Mouse (Mus musculus): Measurements from ENCODE around the gene Gm4131. TPM values are rescaled to one million over a fixed set of nuclear protein-coding genes. Genes with fewer than 3 reads are reported as not detected.

Gm4131 gene
- total RNA-seq, 4 experiments from 2014 or later: not detected

GRCm38 (mm10) chr14:62546746-62547145, 20.0 kb downstream of the Gm4131 start:
- no peak for DNase-seq

- no peak for DNase-seq
Measured at GRCm38 (mm10) chr14:62546296-62546695, 20.4 kb downstream of the Gm4131 start.

DNA sequence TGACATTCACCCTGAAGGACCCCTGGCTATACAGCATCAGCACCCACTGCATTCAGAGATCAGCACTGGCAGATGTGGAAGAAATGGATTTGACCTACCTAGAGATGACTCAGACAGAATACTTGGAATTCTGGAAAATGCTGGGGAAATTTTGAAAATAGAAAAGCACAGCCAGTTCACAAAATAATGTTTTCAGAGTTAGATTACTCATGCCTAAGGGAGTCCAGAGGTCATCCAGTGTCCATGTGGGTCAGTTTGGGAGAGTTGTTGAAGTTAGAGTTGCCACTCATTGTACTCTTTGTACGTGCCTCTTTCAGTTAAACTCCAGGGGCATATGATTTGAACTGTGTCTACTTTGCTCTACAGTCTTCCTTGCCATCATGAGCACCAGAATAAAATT, 25.0 kb downstream of the Gm4131 start:
- DNase-seq: no peak

- no peak for DNase-seq
Measured at GRCm38 (mm10) chr14:62539834-62540233, 26.9 kb downstream of the Gm4131 start.

- no peak for DNase-seq
Measured at GRCm38 (mm10) chr14:62536988-62537387, 29.7 kb downstream of the Gm4131 start.

DNA sequence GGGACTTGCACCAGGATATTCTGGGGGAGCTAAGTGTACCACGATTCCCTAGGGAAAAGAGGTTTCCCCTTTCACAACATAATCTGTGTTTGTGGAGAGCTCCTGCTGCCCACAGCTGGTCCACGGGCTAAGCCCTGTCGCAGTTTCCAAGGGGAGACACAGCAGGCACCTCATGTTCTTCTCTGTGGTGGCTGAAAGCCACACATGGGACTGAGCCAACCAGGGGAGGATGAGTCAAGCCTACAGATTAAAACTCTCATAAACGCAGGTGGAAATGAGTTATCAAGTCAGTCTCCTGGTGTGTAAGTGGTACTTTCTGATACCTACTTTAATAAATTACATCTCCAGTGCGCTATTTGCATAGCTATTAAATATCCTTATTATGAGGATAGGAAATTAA, 30.6 kb downstream of the Gm4131 start:
- DNase-seq: no peak

DNA sequence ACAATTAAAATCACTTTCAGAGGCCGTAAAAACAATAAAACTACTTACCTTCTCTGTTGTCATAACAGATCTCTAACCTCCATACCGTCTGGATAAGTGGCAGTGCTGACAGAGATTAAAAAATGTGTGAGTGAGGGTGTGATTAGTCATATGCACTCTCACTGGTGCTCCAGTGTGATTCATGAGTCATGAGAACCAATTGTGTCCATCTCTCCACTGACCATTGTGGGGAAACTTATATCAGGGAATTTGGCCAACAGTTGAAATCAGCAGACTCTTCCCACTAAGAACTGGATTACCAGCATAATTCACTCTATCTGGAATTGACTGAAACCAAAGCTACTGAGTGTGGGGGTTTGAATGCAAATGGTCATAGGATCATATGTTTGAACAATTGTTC, 35.8 kb downstream of the Gm4131 start:
- DNase-seq: no peak

DNA sequence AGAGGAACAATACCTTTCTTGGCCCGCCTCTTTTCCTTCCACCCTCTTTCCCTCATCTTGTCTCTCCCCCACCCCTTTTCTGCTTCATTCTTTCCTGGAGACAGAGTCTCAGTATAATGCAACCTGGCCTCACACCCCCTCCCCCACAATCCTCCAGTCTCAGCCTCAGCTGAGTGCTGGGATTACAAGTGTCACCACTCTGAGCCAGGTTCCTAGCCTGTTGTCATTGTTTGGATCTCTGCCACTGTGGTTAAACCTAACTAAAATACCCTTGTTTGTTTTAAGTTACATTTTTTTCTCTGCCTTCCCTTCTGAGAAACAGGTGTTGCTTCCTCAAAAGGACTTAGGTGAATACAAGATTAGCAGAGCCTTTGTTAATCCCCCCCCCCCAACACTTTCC, 53.9 kb downstream of the Gm4131 start:
- DNase-seq: no peak

DNA sequence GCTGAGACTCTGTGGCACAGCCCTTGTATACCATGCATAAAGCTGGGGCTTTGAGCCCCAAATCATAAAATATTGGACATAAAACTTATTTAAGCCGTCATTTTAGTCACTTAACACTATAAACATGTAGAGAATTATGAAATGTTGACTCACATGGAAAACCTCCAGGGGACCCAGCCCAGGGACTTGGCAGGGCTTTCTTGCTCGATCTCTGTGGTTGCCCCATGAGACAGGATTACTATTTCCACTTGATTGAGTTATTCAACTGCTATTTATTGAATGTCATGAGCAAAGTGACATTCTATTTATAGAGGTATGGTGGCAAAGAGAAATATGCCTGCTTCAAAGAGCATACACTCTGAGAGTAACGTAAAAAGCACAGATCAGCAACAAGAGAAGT, 57.4 kb downstream of the Gm4131 start:
- no peak for DNase-seq

DNA sequence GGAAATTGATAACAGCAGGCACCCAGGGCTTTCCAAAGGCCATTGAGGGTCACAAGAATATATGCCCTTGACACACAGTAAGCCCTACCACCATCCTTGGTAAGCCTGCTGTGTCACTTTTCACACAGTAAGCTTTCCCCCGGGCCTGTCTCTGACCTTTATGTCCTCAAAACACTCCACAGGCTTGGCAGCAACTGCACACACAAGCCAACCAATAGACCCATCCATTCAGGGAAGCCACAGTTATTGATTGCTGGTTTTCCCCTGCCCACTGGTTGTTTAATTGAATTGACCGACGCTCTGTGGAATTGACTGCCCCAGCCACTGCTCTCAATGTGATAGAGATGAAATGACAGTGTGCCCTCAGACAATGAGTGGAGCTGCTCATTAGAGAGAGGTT, 60.5 kb downstream of the Gm4131 start:
- no peak for DNase-seq

DNA sequence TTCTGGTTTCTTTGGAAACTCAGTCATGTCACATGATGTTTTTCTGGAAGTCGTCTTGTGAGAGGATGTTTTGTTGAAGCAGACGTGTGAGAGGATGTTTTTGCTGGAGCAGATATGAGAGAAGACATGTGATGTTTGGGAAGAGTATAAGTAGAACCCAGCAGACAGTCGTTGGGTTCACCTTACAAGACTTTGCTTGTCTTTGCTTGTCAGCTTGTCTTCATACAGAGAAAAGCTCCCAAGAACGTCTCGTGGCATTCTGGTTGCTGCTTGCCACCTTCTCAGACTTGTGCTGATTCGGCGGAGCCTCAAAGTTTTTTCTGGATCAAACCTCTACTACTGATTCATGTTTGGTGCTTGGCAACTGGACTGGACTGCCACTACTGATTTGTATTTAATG, 69.3 kb downstream of the Gm4131 start:
- DNase-seq: no peak

- DNase-seq: no peak
Measured at GRCm38 (mm10) chr14:62496501-62496900, 70.2 kb downstream of the Gm4131 start.

DNA sequence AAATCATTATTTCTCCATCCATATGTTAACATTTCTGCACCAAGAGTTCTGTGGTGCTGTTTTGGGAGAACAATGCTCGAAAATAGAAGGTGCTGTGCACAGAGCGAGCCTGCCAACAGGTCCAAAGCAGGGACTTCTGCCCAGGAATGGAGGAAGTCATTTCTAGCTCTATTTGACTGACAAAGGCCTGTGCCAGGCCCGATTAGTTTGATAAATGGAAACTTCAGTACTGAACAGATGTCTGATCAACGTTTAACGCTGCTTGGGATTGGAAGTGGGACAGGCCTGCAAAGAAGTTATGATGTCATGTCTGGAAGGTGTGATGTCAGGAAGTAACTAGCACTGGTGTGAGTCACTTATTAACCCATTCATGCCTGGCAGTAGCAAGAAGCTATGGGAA, 73.3 kb downstream of the Gm4131 start:
- DNase-seq: no peak

DNA sequence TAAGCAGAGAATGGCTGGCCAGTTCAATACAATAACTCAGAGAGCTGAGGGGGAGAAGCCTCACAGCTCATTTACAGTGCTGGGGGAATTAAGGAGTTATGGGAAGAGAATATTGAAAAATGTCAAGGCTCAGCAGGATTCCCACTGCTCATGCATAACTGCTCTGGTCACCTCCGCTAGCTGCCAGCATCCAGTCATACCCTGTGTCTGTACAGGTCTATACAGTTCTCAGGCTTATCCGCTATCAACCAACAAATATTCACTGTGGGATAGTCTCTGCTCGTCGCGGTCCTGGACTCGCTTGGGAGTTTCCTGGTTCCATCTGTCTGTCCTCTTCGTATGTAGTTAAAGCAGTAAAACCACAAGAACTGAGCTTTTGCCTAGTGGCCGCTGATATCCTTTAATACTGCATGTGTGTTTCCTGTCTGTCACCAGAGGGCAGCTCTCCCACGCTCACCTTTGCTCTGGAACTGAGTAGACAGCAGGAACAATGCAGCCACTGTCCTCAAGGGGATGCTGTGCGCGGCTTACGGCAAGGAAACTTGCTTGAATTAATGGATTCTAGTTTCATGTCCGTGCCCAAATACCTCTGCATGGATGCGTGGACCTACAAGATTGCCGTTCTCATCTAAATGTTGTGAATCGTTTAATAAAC, 74.4 kb downstream of the Gm4131 start:
- DNase-seq: peak; percentile 69

DNA sequence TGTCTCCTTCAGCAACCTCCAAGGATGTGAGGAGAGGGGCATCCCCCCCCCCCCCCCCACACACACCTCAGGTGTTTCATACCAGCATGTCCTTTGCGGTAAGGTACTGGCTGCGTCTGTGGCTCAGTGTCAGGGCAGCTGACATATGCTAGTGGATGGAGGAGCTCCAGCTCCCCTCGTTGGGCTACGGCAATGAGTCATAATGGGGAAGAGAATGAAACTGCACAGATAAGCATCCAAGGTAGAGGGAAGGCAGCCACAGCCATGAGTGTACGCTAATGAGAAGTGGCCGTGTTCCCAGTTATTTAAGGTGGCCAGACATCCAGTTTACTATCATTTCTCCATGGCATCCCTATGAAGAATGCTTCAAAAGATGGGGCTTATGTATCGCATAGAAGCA, 78.5 kb downstream of the Gm4131 start:
- no peak for DNase-seq

- DNase-seq: no peak
Measured at GRCm38 (mm10) chr14:62481381-62481780, 85.3 kb downstream of the Gm4131 start.

GRCm38 (mm10) chr14:62479395-62479794, 87.3 kb downstream of the Gm4131 start:
- DNase-seq: no peak

- DNase-seq: no peak
Measured at GRCm38 (mm10) chr14:62474481-62474880, 92.2 kb downstream of the Gm4131 start.

DNA sequence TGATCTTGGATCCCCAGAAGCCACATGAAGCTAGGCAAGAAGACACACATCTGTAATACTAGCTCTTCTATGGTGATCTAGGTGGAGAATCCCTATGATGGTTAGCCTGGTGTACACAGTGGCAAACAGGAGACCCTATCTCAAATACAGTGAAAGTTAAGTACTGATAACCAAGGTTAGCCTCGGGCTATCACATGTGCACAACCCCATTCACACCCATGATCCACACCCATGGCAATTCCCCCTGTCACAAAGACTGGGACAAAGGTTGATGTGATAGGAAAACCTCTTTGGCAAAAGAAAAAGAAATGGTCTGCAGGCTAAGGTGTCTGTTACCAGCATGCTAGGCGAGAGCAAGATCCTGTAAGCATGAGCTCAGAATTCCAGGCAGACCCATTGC, 94.7 kb downstream of the Gm4131 start:
- no peak for DNase-seq

DNA sequence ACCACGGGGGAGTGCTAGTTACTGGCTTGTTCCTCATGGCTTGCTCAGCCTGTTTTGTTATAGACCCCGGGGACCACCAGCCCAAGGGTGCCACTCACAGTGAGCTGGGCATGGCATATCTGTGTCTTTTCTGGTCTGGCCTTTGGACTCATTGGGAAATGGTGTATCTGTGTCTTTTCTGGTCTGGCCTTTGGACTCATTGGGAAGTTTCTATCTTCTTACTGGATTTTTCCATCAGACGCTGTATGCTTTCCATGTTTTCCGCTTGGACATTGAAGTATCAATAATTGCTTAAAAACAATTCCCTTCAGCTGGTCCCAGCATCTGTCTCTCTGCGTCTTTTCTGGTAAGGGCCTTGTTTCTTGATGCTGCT, 98.0 kb downstream of the Gm4131 start:
- no peak for DNase-seq

GRCm38 (mm10) chr14:62468119-62468752, 98.5 kb downstream of the Gm4131 start:
- no peak for DNase-seq

DNA sequence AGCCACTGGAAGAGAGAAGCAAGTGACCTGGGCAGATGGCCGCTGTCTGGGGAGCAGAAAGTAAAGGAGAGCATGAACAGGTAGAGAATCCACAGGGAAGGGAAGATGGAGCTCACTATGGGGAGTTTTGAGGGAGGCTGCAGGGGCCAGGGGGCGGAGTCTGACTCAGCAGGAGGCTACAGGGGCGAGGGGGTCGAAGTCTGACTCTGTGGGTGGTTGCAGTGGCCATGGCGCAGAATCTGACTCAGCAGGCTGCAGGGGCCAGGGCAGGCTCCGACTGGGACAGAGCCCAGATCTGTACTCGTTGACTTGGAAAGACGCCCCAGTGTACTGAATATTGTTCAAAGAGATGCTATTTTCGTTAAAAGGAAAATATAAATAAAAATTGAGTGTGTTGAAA, 101.8 kb downstream of the Gm4131 start:
- DNase-seq: no peak

DNA sequence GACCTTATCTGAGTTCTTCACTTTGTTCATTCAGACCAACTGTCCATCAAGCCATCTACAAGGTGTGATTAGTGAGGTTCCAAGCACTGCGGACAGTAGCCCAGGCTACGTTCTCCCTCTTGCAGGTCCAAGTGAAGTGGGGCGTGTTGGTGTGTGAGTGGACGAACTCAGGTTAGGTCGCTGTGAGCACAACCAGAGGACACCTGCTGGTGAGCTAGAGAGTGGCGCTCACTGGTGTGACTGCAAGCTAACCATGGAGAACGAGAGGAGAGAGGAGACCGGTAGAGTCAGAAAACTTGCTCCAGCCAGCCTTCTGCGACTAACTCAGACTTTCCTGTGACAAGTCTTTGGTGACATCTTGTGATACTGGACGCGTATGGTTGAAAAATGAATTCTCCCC, 107.2 kb downstream of the Gm4131 start:
- no peak for DNase-seq

- DNase-seq: peak; percentile 76
Measured at GRCm38 (mm10) chr14:62457420-62458181, 109.1 kb downstream of the Gm4131 start.

Data from adrenal gland, adult 8-10 months (tissue).